Mouse (Mus musculus) myocyte (in vitro differentiated cells): ENCODE results near the gene Gsg1l.

ENCODE experiments used
- CEBPB ChIP-seq: IDR thresholded peaks from 2 replicates; pipeline ENCODE4 v1.6.1; 2011; ENCODE audit warnings: mild to moderate bottlenecking, moderate library complexity; ENCODE audit not compliant: poor library complexity, insufficient read depth, severe bottlenecking
- E2F4 ChIP-seq: IDR thresholded peaks from one replicate; pipeline ENCODE4 v1.6.1; 2011; ENCODE audit warnings: mild to moderate bottlenecking, control low read depth, moderate library complexity; ENCODE audit not compliant: insufficient read depth
- MAX ChIP-seq: IDR thresholded peaks from one replicate; pipeline ENCODE4 v1.6.1; 2011; ENCODE audit warnings: low read depth, mild to moderate bottlenecking, control low read depth
- MYOD1 ChIP-seq, 3 experiments: IDR thresholded peaks; one replicate each; pipeline ENCODE4 v1.6.1; 2011; ENCODE audit warnings: control low read depth in 2 of 3, low read depth in 2 of 3, mild to moderate bottlenecking in 2 of 3, moderate library complexity in 1 of 3; ENCODE audit not compliant: insufficient read length in 2 of 3, control insufficient read depth in 1 of 3
- MYOG ChIP-seq, 3 experiments: IDR thresholded peaks; one replicate each; pipeline ENCODE4 v1.6.1; 2011; ENCODE audit warnings: control low read depth in 2 of 3, low read depth in 2 of 3, mild to moderate bottlenecking in 2 of 3; ENCODE audit not compliant: insufficient read length in 2 of 3, control insufficient read depth in 1 of 3, insufficient read depth in 1 of 3
- POLR2A ChIP-seq: IDR thresholded peaks from one replicate; pipeline ENCODE4 v1.6.1; 2011; ENCODE audit warnings: low read depth, mild to moderate bottlenecking, control low read depth, moderate library complexity; ENCODE audit not compliant: insufficient read length
- POLR2AphosphoS2 ChIP-seq: IDR thresholded peaks from one replicate; pipeline ENCODE4 v1.6.1; 2011; ENCODE audit warnings: low read depth, control low read depth; ENCODE audit not compliant: insufficient read length
- REST ChIP-seq: IDR thresholded peaks from one replicate; pipeline ENCODE4 v1.6.1; 2011; ENCODE audit warnings: mild to moderate bottlenecking, control low read depth, moderate library complexity; ENCODE audit not compliant: insufficient read depth, insufficient read length
- TCF12 ChIP-seq: IDR thresholded peaks from one replicate; pipeline ENCODE4 v1.6.1; 2011; ENCODE audit warnings: mild to moderate bottlenecking, control low read depth; ENCODE audit not compliant: poor library complexity, insufficient read depth, severe bottlenecking
- USF1 ChIP-seq: IDR thresholded peaks from one replicate; pipeline ENCODE4 v1.6.1; 2011; ENCODE audit warnings: low read depth, mild to moderate bottlenecking, control low read depth, moderate library complexity

GRCm38 (mm10) chr7:126039847-126040246 lies 42.4 kb downstream of the Gsg1l start:
- TF ChIP-seq POLR2A = no peak
- TF ChIP-seq CEBPB = no peak
- no peak for TF ChIP-seq REST
- no peak for TF ChIP-seq MYOD1 (IDR thresholded peaks at IDR 0.05; ENCODE audit: control insufficient read depth in 1 of 3, insufficient read length in 2 of 3, low read depth in 2 of 3)
- no peak for TF ChIP-seq E2F4
- TF ChIP-seq USF1 = no peak
- no peak for TF ChIP-seq MYOG (IDR thresholded peaks at IDR 0.05; ENCODE audit: control insufficient read depth in 1 of 3, insufficient read depth in 1 of 3, insufficient read length in 2 of 3, low read depth in 2 of 3)
- no peak for TF ChIP-seq TCF12
- TF ChIP-seq MAX = no peak
- no peak for TF ChIP-seq POLR2AphosphoS2
